ENCODE assay signal across 10 mouse cellular contexts in genomic region chr4:97649626-97650015, GRCm38 (mm10).
DNase-seq lines count a peak whose midpoint lies in the region; ATAC-seq and TF ChIP-seq lines count a peak whose summit lies in the region.
"Had no signal": no experiment of that assay in that cellular context is flagged by ENCODE, and none has a peak within 500 bp of the region (broad histone marks: within the 10 kb centered on the region; RNA-seq: fewer than 3 reads in every experiment).

No protein-coding gene starts in this region.

- DNase-seq in stomach, postnatal 0 days (ENCODE audit: low spot score), result no peak
- DNase-seq in forebrain, embryonic 10.5 days (ENCODE audit: extremely low spot score, low spot score), result no peak
- no peak for DNase-seq in spleen, postnatal 14 days (ENCODE audit: low spot score in 2 of 2)
- no peak for DNase-seq in urinary bladder, postnatal 25 days (ENCODE audit: low spot score)
- DNase-seq in testis, postnatal 14 days (ENCODE audit: low spot score), result no peak
- DNase-seq: liver, postnatal 0 days had no signal

- no peak for ATAC-seq in stomach, embryonic 15.5 days (ENCODE audit: insufficient read depth, low FRiP score, low read depth)
- ATAC-seq in stomach, postnatal 0 days (ENCODE audit: low FRiP score, low TSS enrichment), result no peak
- ATAC-seq in intestine, embryonic 16.5 days, result no peak
- no peak for ATAC-seq in stomach, embryonic 16.5 days (ENCODE audit: insufficient read depth, low FRiP score)
- ATAC-seq: liver, postnatal 0 days had no signal

- TF ChIP-seq EP300 in stomach, postnatal 0 days (optimal IDR thresholded peaks at IDR 0.05), result no peak

- no peak overlapping the region for H3K4me2 ChIP-seq in stomach, embryonic 15.5 days
- no peak overlapping the region for H3K4me2 ChIP-seq in stomach, postnatal 0 days (replicated peaks; ENCODE audit: low read depth)
- no peak overlapping the region for H3K4me2 ChIP-seq in intestine, embryonic 16.5 days (ENCODE audit: low read depth, low read length)
- H3K4me2 ChIP-seq in stomach, embryonic 16.5 days (ENCODE audit: low read depth, low read length), result no peak overlapping the region

- peaks cover 9% of the 10 kb centered on the region for H3K4me1 ChIP-seq in stomach, embryonic 15.5 days
- no peaks in the 10 kb centered on the region for H3K4me1 ChIP-seq in stomach, postnatal 0 days (replicated peaks; ENCODE audit: control insufficient read depth, insufficient read depth)
- H3K4me1 ChIP-seq in forebrain, embryonic 10.5 days, result peaks cover 28% of the 10 kb centered on the region
- H3K4me1 ChIP-seq in intestine, embryonic 16.5 days (ENCODE audit: control insufficient read depth, insufficient read depth, low read length), result peaks cover 7% of the 10 kb centered on the region
- peaks cover 12% of the 10 kb centered on the region for H3K4me1 ChIP-seq in stomach, embryonic 16.5 days (ENCODE audit: control insufficient read depth, insufficient read depth, low read length)

- H3K27me3 ChIP-seq in stomach, embryonic 15.5 days (replicated peaks), result no peaks in the 10 kb centered on the region
- no peaks in the 10 kb centered on the region for H3K27me3 ChIP-seq in stomach, postnatal 0 days (ENCODE audit: control insufficient read depth, insufficient read depth, low read length)
- no peaks in the 10 kb centered on the region for H3K27me3 ChIP-seq in forebrain, embryonic 10.5 days (ENCODE audit: poor library complexity, severe bottlenecking)
- H3K27me3 ChIP-seq in intestine, embryonic 16.5 days (replicated peaks; ENCODE audit: control insufficient read depth, insufficient read depth, low read length), result no peaks in the 10 kb centered on the region
- no peaks in the 10 kb centered on the region for H3K27me3 ChIP-seq in stomach, embryonic 16.5 days (ENCODE audit: control insufficient read depth, insufficient read depth, low read length)

- H3K27ac ChIP-seq in stomach, embryonic 15.5 days, result peak overlapping the region; percentile 63
- H3K27ac ChIP-seq in stomach, postnatal 0 days (replicated peaks), result no peak overlapping the region
- H3K27ac ChIP-seq in forebrain, embryonic 10.5 days, result peak overlapping the region; percentile 83
- peak overlapping the region; percentile 45; the same call in 1 of the 2 replicates for H3K27ac ChIP-seq in intestine, embryonic 16.5 days (ENCODE audit: low read length)
- 0 out of 2 replicates have a peak overlapping the region, but pooled peaks have one; percentile 26 for H3K27ac ChIP-seq in stomach, embryonic 16.5 days (ENCODE audit: low read length)

- no peak overlapping the region for H3K4me3 ChIP-seq in stomach, embryonic 15.5 days (replicated peaks)
- H3K4me3 ChIP-seq in stomach, postnatal 0 days (ENCODE audit: low read depth, low read length), result no peak overlapping the region
- no peak overlapping the region for H3K4me3 ChIP-seq in forebrain, embryonic 10.5 days
- H3K4me3 ChIP-seq in intestine, embryonic 16.5 days (ENCODE audit: low read length), result no peak overlapping the region
- H3K4me3 ChIP-seq in stomach, embryonic 16.5 days (replicated peaks; ENCODE audit: low read length), result no peak overlapping the region

- TF ChIP-seq CTCF in stomach, postnatal 0 days (IDR thresholded peaks at IDR 0.05; ENCODE audit: low read depth), result no peak

- no peaks in the 10 kb centered on the region for H3K9me3 ChIP-seq in stomach, embryonic 15.5 days
- no peaks in the 10 kb centered on the region for H3K9me3 ChIP-seq in stomach, postnatal 0 days (ENCODE audit: control insufficient read depth, low read length)
- H3K9me3 ChIP-seq in forebrain, embryonic 10.5 days, result no peaks in the 10 kb centered on the region
- no peaks in the 10 kb centered on the region for H3K9me3 ChIP-seq in intestine, embryonic 16.5 days (ENCODE audit: control insufficient read depth, low read length)
- no peaks in the 10 kb centered on the region for H3K9me3 ChIP-seq in stomach, embryonic 16.5 days (replicated peaks; ENCODE audit: control insufficient read depth, low read length)

- no peak overlapping the region for H3K9ac ChIP-seq in stomach, embryonic 15.5 days
- H3K9ac ChIP-seq in stomach, postnatal 0 days (ENCODE audit: low read length), result no peak overlapping the region
- H3K9ac ChIP-seq in intestine, embryonic 16.5 days (ENCODE audit: low read depth, low read length), result no peak overlapping the region
- no peak overlapping the region for H3K9ac ChIP-seq in stomach, embryonic 16.5 days (ENCODE audit: low read length)
- H3K9ac ChIP-seq: liver, postnatal 0 days had no signal

- 45% methylated on average over 5 of the region's 5 CpGs for WGBS in stomach, embryonic 15.5 days
- WGBS in stomach, postnatal 0 days, result 55% methylated on average over 5 of the region's 5 CpGs
- 81% methylated on average over 5 of the region's 5 CpGs for WGBS in forebrain, embryonic 10.5 days
- WGBS in intestine, embryonic 16.5 days, result 50% methylated on average over 5 of the region's 5 CpGs
- WGBS in stomach, embryonic 16.5 days, result 49% methylated on average over 5 of the region's 5 CpGs

- H3K36me3 ChIP-seq in stomach, embryonic 15.5 days, result no peaks in the 10 kb centered on the region
- no peaks in the 10 kb centered on the region for H3K36me3 ChIP-seq in stomach, postnatal 0 days (ENCODE audit: control insufficient read depth, insufficient read depth, low read length)
- H3K36me3 ChIP-seq in forebrain, embryonic 10.5 days (replicated peaks), result no peaks in the 10 kb centered on the region
- no peaks in the 10 kb centered on the region for H3K36me3 ChIP-seq in intestine, embryonic 16.5 days (ENCODE audit: control insufficient read depth, insufficient read depth, low read length)
- H3K36me3 ChIP-seq in stomach, embryonic 16.5 days (ENCODE audit: control insufficient read depth, insufficient read depth, low read length), result no peaks in the 10 kb centered on the region
- H3K36me3 ChIP-seq: G1E had no signal
